Mouse (Mus musculus) kidney, adult 2 months (tissue): ENCODE data around the gene Map3k12.

ENCODE experiments used
- CTCF ChIP-seq: fragments of 200-500 bp; conservative IDR thresholded peaks from 2 replicates; pipeline ENCODE4 v1.5.1; 2011; ENCODE audit warnings: low read depth, mild to moderate bottlenecking, control low read depth, low read length, moderate library complexity, mixed read lengths; ENCODE audit not compliant: insufficient read depth, insufficient read length
- POLR2A ChIP-seq: fragments of 200-500 bp; IDR thresholded peaks from one replicate; pipeline ENCODE4 v1.6.1; 2011; ENCODE audit warnings: low read depth, low read length, control low read depth

DNA sequence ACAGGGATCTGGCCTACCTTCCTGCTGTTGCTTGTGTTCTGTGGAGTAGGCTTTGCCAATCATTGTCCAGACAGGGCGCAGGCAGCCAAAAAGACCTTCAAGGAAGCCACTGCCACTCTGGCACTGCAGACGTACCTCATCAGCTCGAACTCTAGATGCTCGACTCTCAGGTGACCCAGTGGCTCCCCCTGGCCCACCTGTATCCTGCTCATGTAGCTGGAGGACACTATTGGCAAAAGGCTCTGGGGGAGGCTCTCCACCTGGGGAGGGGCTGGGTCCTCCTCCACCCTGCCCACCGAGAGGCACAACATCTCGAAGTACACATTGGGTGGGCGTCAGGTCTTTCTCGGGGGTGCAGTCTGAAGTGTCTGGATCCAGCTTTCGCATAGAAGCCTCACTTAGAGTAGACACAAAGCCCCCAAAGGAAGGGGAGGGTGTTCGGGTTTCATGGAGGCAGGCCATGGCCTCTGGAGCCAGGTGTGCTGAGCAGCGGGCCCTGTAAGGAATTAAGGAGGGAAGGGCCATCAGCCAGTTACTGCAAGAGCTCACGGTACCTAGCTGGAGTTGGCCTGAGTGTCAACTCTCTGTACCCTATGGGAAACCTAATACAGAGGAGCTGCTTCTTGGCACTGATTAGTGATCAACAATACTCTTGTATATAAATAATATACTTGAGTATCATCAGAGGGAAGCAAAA is 11.6 kb downstream of the Map3k12 start:
- no peak for TF ChIP-seq CTCF
- TF ChIP-seq POLR2A: no peak
